ENCODE assay signal across 9 mouse cellular contexts in genomic region chr5:122925534-122925958, GRCm38 (mm10).
DNase-seq lines count a peak whose midpoint lies in the region; ATAC-seq and TF ChIP-seq lines count a peak whose summit lies in the region.
"Had no signal": no experiment of that assay in that cellular context is flagged by ENCODE, and none has a peak within 500 bp of the region (broad histone marks: within the 10 kb centered on the region; RNA-seq: fewer than 3 reads in every experiment).

No protein-coding gene starts in this region.

- H3K9me3 ChIP-seq in E14TG2a.4 (ENCODE audit: low read length): no peaks in the 10 kb centered on the region
- H3K9me3 ChIP-seq in heart, embryonic 13.5 days: no peaks in the 10 kb centered on the region
- no peaks in the 10 kb centered on the region for H3K9me3 ChIP-seq in kidney, postnatal 0 days (replicated peaks; ENCODE audit: low read length)
- H3K9me3 ChIP-seq: neural tube, embryonic 12.5 days had no signal

- TF ChIP-seq POLR2A in brain, embryonic 14.5 days (IDR thresholded peaks at IDR 0.05; ENCODE audit: borderline replicate concordance, extremely low read depth, insufficient read depth, insufficient read length, poor library complexity, severe bottlenecking): no peak
- TF ChIP-seq POLR2A in thymus, adult 2 months (IDR thresholded peaks at IDR 0.05; ENCODE audit: control insufficient read depth, extremely low read depth, insufficient read depth, low read length, poor library complexity): no peak

- peak; percentile 76 for ATAC-seq in erythroblast, adult 5-6 weeks (replicated peaks; ENCODE audit: low FRiP score, poor library complexity, severe bottlenecking)
- ATAC-seq in heart, embryonic 13.5 days (ENCODE audit: extremely low read depth, insufficient number of reproducible peaks, low FRiP score, low TSS enrichment): no peak
- ATAC-seq in kidney, postnatal 0 days (replicated peaks; ENCODE audit: low FRiP score, low read depth): 0 out of 2 replicates have a peak, but pooled peaks have one; percentile 46

- no peaks in the 10 kb centered on the region for H3K27me3 ChIP-seq in E14TG2a.4 (ENCODE audit: insufficient read depth, low read length)
- H3K27me3 ChIP-seq in heart, embryonic 13.5 days (replicated peaks): no peaks in the 10 kb centered on the region
- H3K27me3 ChIP-seq in kidney, postnatal 0 days (ENCODE audit: insufficient read depth, low read length): no peaks in the 10 kb centered on the region
- H3K27me3 ChIP-seq in thymus, adult 2 months (ENCODE audit: control insufficient read depth, insufficient read depth, low read length): no peaks in the 10 kb centered on the region
- H3K27me3 ChIP-seq: neural tube, embryonic 12.5 days had no signal

- no peak overlapping the region for H3K27ac ChIP-seq in heart, embryonic 13.5 days (replicated peaks)
- H3K27ac ChIP-seq in kidney, postnatal 0 days: no peak overlapping the region
- H3K27ac ChIP-seq in thymus, adult 2 months (ENCODE audit: control insufficient read depth, insufficient read depth, low read length): no peak overlapping the region
- H3K27ac ChIP-seq: neural tube, embryonic 12.5 days had no signal

- no peak overlapping the region for H3K9ac ChIP-seq in heart, embryonic 13.5 days
- H3K9ac ChIP-seq in kidney, postnatal 0 days (ENCODE audit: low read depth, low read length): no peak overlapping the region
- H3K9ac ChIP-seq: neural tube, embryonic 12.5 days had no signal

- 0 out of 2 replicates have a peak overlapping the region, but pooled peaks have one; percentile 23 for H3K4me3 ChIP-seq in E14TG2a.4 (replicated peaks; ENCODE audit: low read length)
- no peak overlapping the region for H3K4me3 ChIP-seq in heart, embryonic 13.5 days
- no peak overlapping the region for H3K4me3 ChIP-seq in kidney, postnatal 0 days (replicated peaks; ENCODE audit: low read depth, low read length)
- no peak overlapping the region for H3K4me3 ChIP-seq in thymus, adult 2 months (ENCODE audit: control insufficient read depth, insufficient read depth, low read length)
- H3K4me3 ChIP-seq: neural tube, embryonic 12.5 days had no signal

- TF ChIP-seq CTCF in E14TG2a.4 (conservative IDR thresholded peaks at IDR 0.05; ENCODE audit: low read length): peak; percentile 88
- peak; percentile 76; the same call in 1 of the 2 replicates for TF ChIP-seq CTCF in brain, embryonic 14.5 days (IDR thresholded peaks at IDR 0.05; ENCODE audit: borderline replicate concordance, extremely low read depth, insufficient read depth, insufficient read length)
- peak; percentile 92 for TF ChIP-seq CTCF in kidney, postnatal 0 days (IDR thresholded peaks at IDR 0.05; ENCODE audit: low read depth)
- TF ChIP-seq CTCF in thymus, adult 2 months (IDR thresholded peaks at IDR 0.05; ENCODE audit: borderline replicate concordance, control insufficient read depth, extremely low read depth, insufficient read depth, low read length, poor library complexity): no peak

- peaks cover 19% of the 10 kb centered on the region for H3K36me3 ChIP-seq in E14TG2a.4 (ENCODE audit: insufficient read depth, low read length)
- H3K36me3 ChIP-seq in heart, embryonic 13.5 days: no peaks in the 10 kb centered on the region
- H3K36me3 ChIP-seq in kidney, postnatal 0 days (ENCODE audit: insufficient read depth, low read length): no peaks in the 10 kb centered on the region
- H3K36me3 ChIP-seq in thymus, adult 2 months (ENCODE audit: control insufficient read depth, insufficient read depth, low read length): no peaks in the 10 kb centered on the region
- H3K36me3 ChIP-seq: neural tube, embryonic 12.5 days had no signal

- 22% methylated on average over 7 of the region's 7 CpGs for WGBS in heart, embryonic 13.5 days
- WGBS in kidney, postnatal 0 days: 20% methylated on average over 7 of the region's 7 CpGs
- WGBS in thymus, adult 2 months: 34% methylated on average over 7 of the region's 7 CpGs

- peak; percentile 86 for DNase-seq in brain, embryonic 14.5 days (ENCODE audit: low read depth)
- peak; percentile 91 for DNase-seq in kidney, postnatal 0 days (ENCODE audit: low spot score)
- peak; percentile 73 for DNase-seq in liver
- DNase-seq in natural killer cell, adult 2 months (ENCODE audit: low spot score in 2 of 2): peak; percentile 46 to 71
- DNase-seq in thymus, adult 2 months: peak; percentile 71

- H3K4me2 ChIP-seq in heart, embryonic 13.5 days: peak overlapping the region; percentile 36
- H3K4me2 ChIP-seq in kidney, postnatal 0 days (ENCODE audit: low read length): peak overlapping the region; percentile 38
- H3K4me2 ChIP-seq: neural tube, embryonic 12.5 days had no signal

- H3K4me1 ChIP-seq in E14TG2a.4 (replicated peaks; ENCODE audit: low read depth, low read length): peaks cover 84% of the 10 kb centered on the region
- peaks cover 42% of the 10 kb centered on the region for H3K4me1 ChIP-seq in heart, embryonic 13.5 days
- 0 out of 2 replicates have a peak, but pooled peaks cover 4% of the 10 kb centered on the region for H3K4me1 ChIP-seq in kidney, postnatal 0 days (replicated peaks; ENCODE audit: insufficient read depth, low read length)
- peaks cover 13% of the 10 kb centered on the region for H3K4me1 ChIP-seq in thymus, adult 2 months (replicated peaks; ENCODE audit: control insufficient read depth, insufficient read depth, low read length)
- H3K4me1 ChIP-seq: neural tube, embryonic 12.5 days had no signal
